Mouse (Mus musculus): ENCODE data around the gene Edrf1. TPM values are rescaled to one million over a fixed set of nuclear protein-coding genes. Genes with fewer than 3 reads are reported as not detected.
A peak's percentile ranks its signal among the peaks of the same experiment; 100 is the strongest.

Gene Edrf1
- polyA plus RNA-seq (2014; fragmentation: Nextera tagmentation; extraction: Ambion mirVana) = 34.1 and 38.8 TPM in 2 replicates

GRCm38 (mm10) chr7:133637361-133638305 is at the start of gene Edrf1:
TSS of gene Edrf1 (plus strand) at chr7:133637543.
- no peaks in the 10 kb centered on the region for H3K27me3 ChIP-seq (ENCODE audit: control insufficient read depth, insufficient read depth, low read length)
- peak within 1 kb of the TSS; percentile 93 for H3K4me2 ChIP-seq
- WGBS = under 1% methylated on average over 81 of the region's 81 CpGs
- H3K36me3 ChIP-seq (ENCODE audit: control insufficient read depth, insufficient read depth, low read length) = peaks cover 7% of the 10 kb centered on the region; the same call in 1 of the 2 replicates
- ATAC-seq (ENCODE audit: low FRiP score) = peak; percentile 98
- no peaks in the 10 kb centered on the region for H3K9me3 ChIP-seq (ENCODE audit: control insufficient read depth, low read length)
- H3K4me1 ChIP-seq (ENCODE audit: control insufficient read depth, insufficient read depth, low read length) = peaks cover 7% of the 10 kb centered on the region
- H3K27ac ChIP-seq (ENCODE audit: low read depth, low read length) = peak within 1 kb of the TSS; percentile 79
- peak; percentile 99 for DNase-seq (ENCODE audit: low spot score, missing footprints)
- peak within 1 kb of the TSS; percentile 93 for H3K4me3 ChIP-seq (ENCODE audit: low read depth, low read length)
- H3K9ac ChIP-seq (ENCODE audit: low read length) = peak within 1 kb of the TSS; percentile 89

GRCm38 (mm10) chr7:133591750-133592149 is 45.6 kb upstream of the Edrf1 start:
- H3K36me3 ChIP-seq (ENCODE audit: control insufficient read depth, insufficient read depth, low read length) = no peaks in the 10 kb centered on the region

DNA sequence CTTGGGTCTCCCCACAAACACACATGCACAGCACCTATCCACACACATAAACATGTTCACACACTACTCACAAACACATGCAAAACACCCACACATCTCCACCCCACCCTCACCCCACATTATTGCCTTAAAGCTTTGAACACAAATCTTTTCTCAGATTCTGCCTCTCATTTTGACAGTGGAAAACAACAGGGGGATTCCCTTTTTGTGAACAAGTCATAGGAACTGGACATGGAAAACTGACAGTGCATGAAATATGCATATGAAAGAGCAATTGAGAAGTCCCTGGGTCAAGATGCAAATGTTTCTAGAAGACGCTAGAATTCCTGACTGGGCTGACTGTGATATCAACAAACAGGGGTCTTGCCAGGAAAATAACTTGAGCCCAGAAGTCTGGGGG is 36.8 kb upstream of the Edrf1 start:
- WGBS = 74% methylated on average over 1 of the region's 1 CpGs
- no peaks in the 10 kb centered on the region for H3K27me3 ChIP-seq (ENCODE audit: control insufficient read depth, insufficient read depth, low read length)
- ATAC-seq (ENCODE audit: low FRiP score) (no peak), DNase-seq (ENCODE audit: low spot score, missing footprints) (no peak)
- H3K4me2 ChIP-seq = no peak overlapping the region
- H3K9me3 ChIP-seq (ENCODE audit: control insufficient read depth, low read length) = no peaks in the 10 kb centered on the region
- H3K4me1 ChIP-seq (ENCODE audit: control insufficient read depth, insufficient read depth, low read length) = no peaks in the 10 kb centered on the region
- H3K36me3 ChIP-seq (ENCODE audit: control insufficient read depth, insufficient read depth, low read length) = no peaks in the 10 kb centered on the region
- no peak overlapping the region for H3K27ac ChIP-seq (ENCODE audit: low read depth, low read length)
- no peak overlapping the region for H3K4me3 ChIP-seq (ENCODE audit: low read depth, low read length)
- H3K9ac ChIP-seq (ENCODE audit: low read length) = no peak overlapping the region

More at GRCm38 (mm10) chr7:133591750-133592149, 45.6 kb upstream of the Edrf1 start:
- Histone ChIP-seq H3K27ac (ENCODE audit: low read depth, low read length) (no peak overlapping the region), H3K9ac (ENCODE audit: low read length) (no peak overlapping the region), H3K9me3 (ENCODE audit: control insufficient read depth, low read length) (no peaks in the 10 kb centered on the region), H3K4me3 (ENCODE audit: low read depth, low read length) (no peak overlapping the region), H3K4me2 (no peak overlapping the region), H3K27me3 (ENCODE audit: control insufficient read depth, insufficient read depth, low read length) (no peaks in the 10 kb centered on the region), H3K4me1 (ENCODE audit: control insufficient read depth, insufficient read depth, low read length) (no peaks in the 10 kb centered on the region)
- peak; percentile 59 for DNase-seq (ENCODE audit: low spot score, missing footprints)
- WGBS = 82% methylated on average over 1 of the region's 1 CpGs
- ATAC-seq (ENCODE audit: low FRiP score) = no peak

- Histone ChIP-seq H3K27me3 (ENCODE audit: control insufficient read depth, insufficient read depth, low read length) (no peaks in the 10 kb centered on the region), H3K4me1 (ENCODE audit: control insufficient read depth, insufficient read depth, low read length) (no peaks in the 10 kb centered on the region), H3K9ac (ENCODE audit: low read length) (no peak within 1 kb of the TSS), H3K9me3 (ENCODE audit: control insufficient read depth, low read length) (no peaks in the 10 kb centered on the region), H3K4me3 (ENCODE audit: low read depth, low read length) (no peak within 1 kb of the TSS), H3K4me2 (no peak within 1 kb of the TSS), H3K27ac (ENCODE audit: low read depth, low read length) (no peak within 1 kb of the TSS), H3K36me3 (ENCODE audit: control insufficient read depth, insufficient read depth, low read length) (no peaks in the 10 kb centered on the region)
- DNase-seq (ENCODE audit: low spot score, missing footprints) (peak; percentile 53), ATAC-seq (ENCODE audit: low FRiP score) (no peak)
- 64% methylated on average over 2 of the region's 2 CpGs for WGBS
These were observed 35.3 kb upstream of the Edrf1 start, which contains the start of gene Tex36 for GRCm38 (mm10) chr7:133602058-133602457. TSS of gene Tex36 (minus strand) at chr7:133602158.

GRCm38 (mm10) chr7:133603156-133603555 is 34.2 kb upstream of the Edrf1 start:
- no peak for DNase-seq (ENCODE audit: low spot score, missing footprints)
- Histone ChIP-seq H3K27ac (ENCODE audit: low read depth, low read length) (no peak overlapping the region), H3K36me3 (ENCODE audit: control insufficient read depth, insufficient read depth, low read length) (no peaks in the 10 kb centered on the region), H3K4me3 (ENCODE audit: low read depth, low read length) (no peak overlapping the region), H3K9ac (ENCODE audit: low read length) (no peak overlapping the region), H3K9me3 (ENCODE audit: control insufficient read depth, low read length) (no peaks in the 10 kb centered on the region), H3K4me1 (ENCODE audit: control insufficient read depth, insufficient read depth, low read length) (no peaks in the 10 kb centered on the region), H3K4me2 (no peak overlapping the region), H3K27me3 (ENCODE audit: control insufficient read depth, insufficient read depth, low read length) (no peaks in the 10 kb centered on the region)
- ATAC-seq (ENCODE audit: low FRiP score) = no peak
- WGBS = 76% methylated on average over 2 of the region's 2 CpGs

- ATAC-seq (ENCODE audit: low FRiP score) (no peak), DNase-seq (ENCODE audit: low spot score, missing footprints) (no peak)
- H3K9me3 ChIP-seq (ENCODE audit: control insufficient read depth, low read length) = no peaks in the 10 kb centered on the region
- no peak overlapping the region for H3K4me3 ChIP-seq (ENCODE audit: low read depth, low read length)
- no peaks in the 10 kb centered on the region for H3K4me1 ChIP-seq (ENCODE audit: control insufficient read depth, insufficient read depth, low read length)
- 86% methylated on average over 13 of the region's 13 CpGs for WGBS
- no peak overlapping the region for H3K27ac ChIP-seq (ENCODE audit: low read depth, low read length)
- no peak overlapping the region for H3K9ac ChIP-seq (ENCODE audit: low read length)
- no peaks in the 10 kb centered on the region for H3K36me3 ChIP-seq (ENCODE audit: control insufficient read depth, insufficient read depth, low read length)
- H3K4me2 ChIP-seq = no peak overlapping the region
- no peaks in the 10 kb centered on the region for H3K27me3 ChIP-seq (ENCODE audit: control insufficient read depth, insufficient read depth, low read length)
These were observed 32.8 kb upstream of the Edrf1 start for GRCm38 (mm10) chr7:133604427-133605081.

GRCm38 (mm10) chr7:133607331-133607730 is 30.0 kb upstream of the Edrf1 start:
- Histone ChIP-seq H3K9me3 (ENCODE audit: control insufficient read depth, low read length) (no peaks in the 10 kb centered on the region), H3K27me3 (ENCODE audit: control insufficient read depth, insufficient read depth, low read length) (no peaks in the 10 kb centered on the region), H3K4me1 (ENCODE audit: control insufficient read depth, insufficient read depth, low read length) (no peaks in the 10 kb centered on the region), H3K27ac (ENCODE audit: low read depth, low read length) (no peak overlapping the region), H3K4me2 (no peak overlapping the region), H3K4me3 (ENCODE audit: low read depth, low read length) (no peak overlapping the region), H3K9ac (ENCODE audit: low read length) (no peak overlapping the region), H3K36me3 (ENCODE audit: control insufficient read depth, insufficient read depth, low read length) (no peaks in the 10 kb centered on the region)
- no peak for ATAC-seq (ENCODE audit: low FRiP score)
- no peak for DNase-seq (ENCODE audit: low spot score, missing footprints)
- 86% methylated on average over 5 of the region's 5 CpGs for WGBS

GRCm38 (mm10) chr7:133607883-133608575 is 29.3 kb upstream of the Edrf1 start:
- H3K9ac ChIP-seq (ENCODE audit: low read length) = no peak overlapping the region
- H3K4me2 ChIP-seq = no peak overlapping the region
- no peaks in the 10 kb centered on the region for H3K36me3 ChIP-seq (ENCODE audit: control insufficient read depth, insufficient read depth, low read length)
- H3K4me3 ChIP-seq (ENCODE audit: low read depth, low read length) = no peak overlapping the region
- H3K4me1 ChIP-seq (ENCODE audit: control insufficient read depth, insufficient read depth, low read length) = no peaks in the 10 kb centered on the region
- no peaks in the 10 kb centered on the region for H3K9me3 ChIP-seq (ENCODE audit: control insufficient read depth, low read length)
- H3K27ac ChIP-seq (ENCODE audit: low read depth, low read length) = no peak overlapping the region
- WGBS = 74% methylated on average over 13 of the region's 13 CpGs
- DNase-seq (ENCODE audit: low spot score, missing footprints) (no peak), ATAC-seq (ENCODE audit: low FRiP score) (no peak; the same call in 1 of the 2 replicates)
- H3K27me3 ChIP-seq (ENCODE audit: control insufficient read depth, insufficient read depth, low read length) = no peaks in the 10 kb centered on the region

Measured in midbrain, embryonic 11.5 days (tissue).